Mouse (Mus musculus): ENCODE data around the gene Tmem132a.

Tmem132a gene

GRCm38 (mm10) chr19:10878201-10878837 lies 8.6 kb upstream of the Tmem132a start:
- DNase-seq (ENCODE audit: low spot score in 2 of 2), result no peak

- no peak for DNase-seq (ENCODE audit: low spot score in 2 of 2)
These were observed 1.7 kb upstream of the Tmem132a start for GRCm38 (mm10) chr19:10871328-10871961.

DNA sequence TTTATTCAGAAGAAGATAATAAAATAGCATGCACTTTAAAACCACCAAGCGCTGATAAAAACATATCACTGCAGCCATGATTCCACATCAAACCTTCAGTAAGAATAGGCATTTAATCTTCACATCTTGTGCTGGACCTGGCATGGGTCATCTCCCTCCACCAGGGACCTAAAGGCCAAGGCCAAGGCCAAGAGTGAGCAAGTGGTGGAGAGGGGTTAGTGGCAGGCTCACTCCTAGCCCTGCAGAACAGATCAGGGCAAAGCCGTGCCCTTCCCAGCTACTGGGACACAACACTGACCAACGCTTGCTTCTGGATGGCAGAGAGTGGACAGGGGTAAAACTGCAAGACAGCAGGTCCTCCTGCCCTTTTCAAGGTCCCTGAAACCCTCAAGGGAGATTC lies 936 bp upstream of the Tmem132a start:
- no peak for DNase-seq (ENCODE audit: low spot score in 2 of 2)

DNA sequence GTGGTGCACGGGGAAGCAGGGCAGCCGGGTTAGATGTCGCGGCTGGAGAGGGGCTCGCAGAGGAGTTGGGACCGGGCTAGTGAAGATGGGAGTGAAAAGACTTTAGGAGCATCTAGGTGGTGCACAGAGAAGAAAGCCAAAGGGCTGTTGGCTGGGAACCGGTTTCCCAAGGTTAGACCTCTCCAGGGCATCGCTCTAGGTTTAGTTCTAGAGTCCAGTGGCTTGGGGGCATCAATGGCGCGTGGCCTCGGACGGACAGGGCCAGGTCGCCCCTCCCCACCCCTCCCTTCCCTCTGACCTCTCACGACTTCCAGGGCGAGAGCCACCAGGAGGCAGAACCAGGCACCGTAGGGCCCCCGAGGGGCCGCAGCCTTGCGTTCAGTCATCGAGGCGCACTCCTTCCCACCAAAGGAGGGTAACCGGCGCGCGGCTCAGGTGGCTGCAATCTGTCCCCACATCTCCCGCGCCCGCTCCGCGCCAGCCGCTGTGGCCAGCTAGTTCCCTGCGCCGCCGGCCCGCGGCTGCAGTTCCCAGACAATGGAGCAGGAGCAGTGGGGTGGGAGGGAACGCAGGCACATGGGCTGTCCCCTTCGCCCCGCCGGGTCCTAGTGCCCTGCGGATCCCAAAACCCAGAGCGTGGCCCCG lies 377 bp downstream of the Tmem132a start:
- peak; percentile 75 to 83 for DNase-seq (ENCODE audit: low spot score in 2 of 2)

GRCm38 (mm10) chr19:10868623-10869141 lies 1.1 kb downstream of the Tmem132a start:
- no peak for DNase-seq (ENCODE audit: low spot score in 2 of 2)

DNA sequence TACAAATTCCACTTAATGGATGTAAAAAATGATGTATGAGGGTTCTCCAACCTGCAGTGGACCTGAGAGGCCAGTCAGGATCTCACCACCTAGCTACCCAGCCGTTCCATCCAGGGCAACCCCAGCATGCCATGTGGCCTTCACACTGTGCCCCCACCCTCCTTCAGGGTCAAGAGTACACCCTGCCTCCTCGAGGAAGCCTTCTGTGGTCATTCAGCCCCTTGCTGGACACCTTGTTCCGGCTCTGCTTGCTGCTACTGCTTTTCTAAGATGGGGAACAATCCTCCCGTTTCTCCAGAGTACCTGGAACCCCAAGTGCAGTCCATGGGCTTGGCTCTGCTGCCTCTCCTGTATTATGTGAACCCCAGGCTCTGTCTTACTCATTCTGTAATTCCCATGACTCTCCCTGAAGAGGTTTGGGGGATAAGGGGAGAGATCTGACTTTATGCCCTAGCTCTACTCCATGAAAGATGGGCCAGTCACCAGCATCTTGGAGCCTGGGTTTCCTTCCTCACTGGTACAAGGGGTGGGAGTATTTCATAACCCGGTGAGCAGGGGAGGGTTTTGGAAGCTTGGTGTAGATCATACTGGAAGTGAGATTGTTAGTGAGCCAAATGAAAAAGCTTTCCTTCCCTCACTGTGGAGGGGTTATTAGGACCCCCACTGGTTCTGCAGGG lies 1.7 kb downstream of the Tmem132a start:
- no peak for DNase-seq (ENCODE audit: low spot score in 2 of 2)

- DNase-seq (ENCODE audit: low spot score in 2 of 2), result no peak
These were observed 3.4 kb downstream of the Tmem132a start for GRCm38 (mm10) chr19:10866351-10866750.

- no peak for DNase-seq (ENCODE audit: low spot score in 2 of 2)
These were observed 9.7 kb downstream of the Tmem132a start for GRCm38 (mm10) chr19:10860072-10860497.

DNA sequence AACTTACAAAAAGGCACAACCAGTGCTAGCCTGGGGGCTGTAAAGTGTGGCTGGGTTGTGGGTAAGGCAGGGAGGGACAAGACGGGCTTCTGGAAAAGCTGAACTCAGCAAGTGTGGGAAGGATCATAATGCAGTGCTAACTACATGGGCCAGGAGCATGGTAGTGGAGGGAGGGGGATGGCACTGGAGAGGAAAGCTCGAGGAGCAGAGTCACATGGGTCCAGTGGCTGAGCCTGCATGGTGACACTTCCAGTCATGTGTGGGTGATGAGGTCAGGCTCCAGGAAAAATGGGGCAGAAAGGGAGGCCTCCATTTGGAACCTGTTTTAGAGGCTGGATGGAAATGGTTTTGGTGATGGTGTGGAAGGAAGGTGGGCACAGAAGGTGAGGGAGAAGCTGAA lies 13.2 kb downstream of the Tmem132a start:
- no peak for DNase-seq (ENCODE audit: low spot score in 2 of 2)

GRCm38 (mm10) chr19:10855422-10855821 lies 14.3 kb downstream of the Tmem132a start:
- no peak for DNase-seq (ENCODE audit: low spot score in 2 of 2)

- no peak for DNase-seq (ENCODE audit: low spot score in 2 of 2)
These were observed 22.2 kb downstream of the Tmem132a start for GRCm38 (mm10) chr19:10847311-10848087.

DNA sequence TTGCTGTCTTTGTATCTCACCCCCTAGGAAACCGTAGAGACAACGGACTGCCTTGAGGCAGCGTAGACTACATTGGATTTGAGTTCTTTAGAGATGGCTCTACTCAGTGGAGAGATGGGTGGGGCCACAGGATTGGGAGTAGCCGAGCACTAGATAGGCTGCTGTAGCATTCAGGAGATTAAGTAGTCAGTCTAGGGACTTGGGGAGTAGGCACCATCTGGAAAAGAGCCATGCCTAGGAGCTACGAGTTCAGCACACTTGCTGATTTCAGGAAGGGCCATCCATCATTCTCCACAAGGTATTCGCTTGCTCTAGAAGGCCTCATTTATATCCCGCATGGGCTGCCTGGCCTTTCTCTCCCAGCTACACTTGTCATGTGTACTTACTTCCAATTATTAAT lies 23.6 kb downstream of the Tmem132a start:
- DNase-seq (ENCODE audit: low spot score in 2 of 2), result no peak

- no peak for DNase-seq (ENCODE audit: low spot score in 2 of 2)
These were observed 24.3 kb downstream of the Tmem132a start for GRCm38 (mm10) chr19:10845454-10845853.

- DNase-seq (ENCODE audit: low spot score in 2 of 2), result no peak
These were observed 25.5 kb downstream of the Tmem132a start for GRCm38 (mm10) chr19:10844206-10844605.

DNA sequence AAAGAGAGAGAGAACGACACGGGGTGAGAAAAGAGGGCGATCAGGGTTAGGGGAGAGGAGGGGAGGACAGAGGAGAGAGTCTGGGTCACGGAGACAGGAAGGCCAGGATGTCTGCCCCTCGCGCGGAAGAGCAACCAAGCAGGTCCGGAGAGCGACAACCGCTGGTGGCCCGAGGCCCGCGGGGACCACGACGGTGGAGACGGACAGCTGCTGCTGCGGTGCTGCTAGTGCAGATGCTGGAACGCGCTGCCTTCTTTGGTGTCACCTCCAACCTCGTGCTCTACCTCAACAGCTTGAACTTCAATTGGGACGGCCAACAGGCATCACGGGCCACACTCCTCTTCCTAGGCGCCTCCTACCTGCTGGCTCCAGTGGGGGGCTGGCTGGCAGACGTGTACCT lies 26.8 kb downstream of the Tmem132a start:
- no peak for DNase-seq (ENCODE audit: low spot score in 2 of 2)

DNA sequence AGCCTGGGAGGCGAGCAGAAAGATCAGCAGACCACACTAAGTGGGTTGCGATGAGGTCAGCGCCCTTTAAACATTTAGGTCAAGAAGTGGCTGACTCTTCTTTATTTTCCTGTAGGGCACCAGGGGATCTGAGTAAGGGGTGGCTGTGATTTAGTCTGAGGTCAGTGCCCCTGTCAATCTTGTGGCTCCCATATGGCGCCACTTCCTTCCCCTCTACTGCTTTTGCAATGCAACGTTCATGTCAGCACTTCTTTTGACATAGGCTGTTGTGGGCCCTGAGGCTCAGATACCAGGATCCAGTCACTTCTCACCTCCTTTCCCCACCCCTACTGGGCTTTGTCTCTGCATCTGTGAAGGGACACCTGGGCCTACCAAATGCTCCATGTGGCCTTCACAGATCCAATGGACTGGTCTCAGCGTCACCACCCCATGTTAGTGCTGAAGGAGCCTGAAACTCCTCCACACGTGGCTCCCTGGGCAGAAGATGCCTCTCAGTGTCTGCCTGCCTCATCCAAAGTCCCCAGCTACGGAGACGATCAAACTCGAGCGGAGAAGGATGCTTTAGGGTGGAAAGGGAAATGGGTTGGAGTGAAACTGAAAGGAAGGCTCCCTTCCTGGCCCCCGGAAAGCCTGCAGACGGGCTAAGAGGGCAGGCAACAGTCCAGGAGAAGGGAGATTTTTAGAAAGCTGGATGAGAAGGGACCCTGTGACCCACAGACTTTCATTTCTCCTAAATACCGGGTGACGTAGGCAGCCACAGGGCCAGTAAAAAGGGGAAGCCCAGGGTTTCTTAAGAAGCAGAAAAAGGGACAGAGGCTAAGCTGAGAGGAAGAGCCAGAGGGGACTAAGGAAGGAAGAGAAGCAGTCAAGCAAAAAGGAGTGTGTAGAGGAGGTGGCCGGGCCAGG lies 27.8 kb downstream of the Tmem132a start:
- no peak for DNase-seq (ENCODE audit: low spot score in 2 of 2)

DNA sequence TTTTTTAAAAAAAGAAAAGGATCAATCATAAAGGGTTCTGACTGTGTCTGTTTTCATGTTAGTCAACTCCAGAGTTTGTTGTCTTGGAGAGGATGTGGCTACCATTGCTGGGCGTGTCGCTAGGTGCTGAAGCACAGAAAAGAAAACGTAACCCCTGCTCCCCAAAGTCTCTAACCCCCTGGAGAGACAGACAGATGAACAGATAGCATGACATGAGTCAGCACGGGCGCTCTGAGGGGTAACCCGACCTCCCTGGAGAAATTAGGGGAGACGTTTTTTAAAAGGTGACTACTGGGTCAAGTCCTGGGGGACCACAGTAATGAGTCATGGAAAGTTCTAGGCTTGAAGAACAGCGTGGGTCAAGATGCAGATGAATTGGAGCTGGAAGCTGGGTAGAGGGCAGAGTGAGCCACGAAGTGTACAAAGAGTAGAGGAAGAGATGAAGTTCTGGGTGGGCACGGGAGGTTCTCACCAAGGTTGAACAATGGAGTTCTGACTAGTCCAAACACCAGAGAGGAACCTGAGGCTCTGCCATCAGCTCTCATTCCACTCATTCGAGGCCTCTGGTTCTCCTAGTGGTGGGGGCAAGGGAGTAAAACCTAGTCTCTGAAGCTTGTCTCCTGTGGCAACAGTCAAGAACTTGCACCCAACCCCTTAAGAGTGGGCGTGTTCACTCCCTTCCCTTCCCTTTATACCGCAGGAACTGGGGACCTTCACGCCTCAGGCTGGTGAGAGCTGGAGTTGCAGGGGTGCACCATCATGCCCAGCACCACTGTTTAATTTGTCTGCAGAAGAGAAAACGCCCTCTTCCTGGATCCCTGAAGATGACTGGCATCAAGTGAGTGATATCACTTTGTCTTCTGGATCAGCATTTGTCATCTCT lies 30.5 kb downstream of the Tmem132a start, which contains the start of gene Slc15a3:
Gene Slc15a3, plus strand, starts transcription at position 718 of the 883 bp plus-strand sequence.
- DNase-seq (ENCODE audit: low spot score in 2 of 2), result no peak

DNA sequence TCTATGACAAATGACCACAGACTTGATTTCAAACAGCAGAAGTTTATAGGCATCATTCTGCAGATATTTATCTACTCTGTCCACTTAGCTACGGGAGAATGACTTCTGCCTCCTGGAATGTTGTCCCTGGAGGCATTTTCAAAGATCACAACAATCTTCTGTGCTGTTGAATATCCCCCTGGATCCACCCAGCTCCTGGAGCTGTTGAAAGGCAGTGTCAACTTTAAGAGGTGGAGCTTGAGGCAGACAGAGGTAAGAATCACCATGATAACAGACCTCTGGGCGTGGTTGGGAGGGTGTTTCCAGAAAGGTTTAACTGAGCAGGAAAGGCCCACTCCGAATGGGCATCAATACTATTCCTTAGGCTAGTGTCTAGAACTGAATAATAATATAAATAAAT lies 34.1 kb downstream of the Tmem132a start:
- no peak for DNase-seq (ENCODE audit: low spot score in 2 of 2)

DNA sequence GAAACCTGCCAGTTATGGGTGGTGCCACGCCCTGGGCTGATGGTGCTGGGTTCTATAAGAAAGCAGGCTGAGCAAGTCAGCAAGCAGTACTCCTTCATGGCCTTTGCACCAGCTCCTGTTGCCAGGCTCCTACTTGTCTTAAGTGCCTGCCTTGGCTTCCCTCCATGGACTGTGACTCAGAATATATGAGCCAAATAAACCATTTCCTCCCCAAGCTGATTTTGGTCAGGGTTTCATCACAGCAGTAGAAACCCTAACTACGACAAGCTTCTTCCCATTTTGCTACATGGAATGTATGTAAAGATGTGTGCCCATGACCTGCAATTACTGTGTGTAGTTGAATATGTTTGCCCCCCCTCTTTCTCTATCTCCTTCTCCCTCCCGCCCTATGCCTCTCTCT lies 36.1 kb downstream of the Tmem132a start:
- no peak for DNase-seq (ENCODE audit: low spot score in 2 of 2)

Data from frontal cortex, postnatal 10 days (tissue).